Mouse (Mus musculus): ENCODE measurements around the gene Tmem56.

- TF ChIP-seq TAL1 (IDR thresholded peaks at IDR 0.05; ENCODE audit: low read length) = no peak
- no peak for TF ChIP-seq GATA1 (IDR thresholded peaks at IDR 0.05; ENCODE audit: low read length)
Measured at GRCm38 (mm10) chr3:121261939-121262520, 20.9 kb downstream of the Tmem56 start.
